Mouse (Mus musculus) cerebellum, adult 2 months (tissue): ENCODE data around the gene Slc5a4b.

Source experiments
- CTCF ChIP-seq: fragments of 200-500 bp; IDR thresholded peaks from 2 replicates; pipeline ENCODE4 v1.5.1; 2011; ENCODE audit warnings: low read depth, mild to moderate bottlenecking, control low read depth, low read length, moderate library complexity, borderline replicate concordance; ENCODE audit not compliant: insufficient read depth
- POLR2A ChIP-seq: fragments of 200-500 bp; IDR thresholded peaks from 2 replicates; pipeline ENCODE4 v1.6.1; 2011; ENCODE audit warnings: low read length, control low read depth, borderline replicate concordance; ENCODE audit not compliant: insufficient read depth

DNA sequence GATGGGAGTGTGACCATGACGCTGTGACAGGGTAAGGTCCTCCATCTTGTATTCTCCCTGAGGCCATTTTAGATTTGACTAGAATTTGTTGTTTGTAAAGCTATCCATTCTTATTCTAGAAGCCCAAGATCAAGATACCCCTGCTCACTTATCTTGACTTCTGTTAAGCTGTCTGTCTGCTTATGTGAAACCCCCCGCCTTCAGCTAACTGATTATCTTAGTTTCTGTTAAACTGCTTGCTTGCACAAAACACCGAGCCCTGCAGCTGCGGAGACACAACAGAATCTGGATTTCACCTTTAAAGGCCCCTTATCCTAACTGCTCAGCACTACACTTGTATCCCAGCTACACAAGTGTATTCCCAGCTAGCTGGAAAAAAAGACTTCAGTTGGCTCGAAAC lies 73.8 kb downstream of the Slc5a4b start:
- no peak for TF ChIP-seq CTCF
- no peak for TF ChIP-seq POLR2A
